Mouse (Mus musculus) ES-E14 (cell line): Measurements from ENCODE around the gene Sik3. TPM values are rescaled to one million over a fixed set of nuclear protein-coding genes. Genes with fewer than 3 reads are reported as not detected.

Source experiments
- DNase-seq: peaks from one replicate; pipeline ENCODE4 v3.0.0-alpha.2; 2013; ENCODE audit warnings: low read depth, low spot score
- H3K27ac ChIP-seq: 2 replicates; pipeline ENCODE4 v1.5.1; 2012; ENCODE audit warnings: low read depth, mild to moderate bottlenecking, low read length, moderate library complexity, mixed read lengths; ENCODE audit not compliant: poor library complexity, insufficient read depth, severe bottlenecking
- H3K36me3 ChIP-seq: 2 replicates; pipeline ENCODE4 v1.6.1; 2012; ENCODE audit warnings: mild to moderate bottlenecking, low read length, moderate library complexity, mixed read lengths; ENCODE audit not compliant: control insufficient read depth, poor library complexity, insufficient read depth, severe bottlenecking
- H3K4me1 ChIP-seq, 2 experiments: fragments of 150-350 bp in 1 of 2; sonication (generic) in 1 of 2; 2 replicates each; pipeline ENCODE4 v1.6.1; 2012; ENCODE audit warnings: low read length in 2 of 2, mild to moderate bottlenecking in 1 of 2, mixed read lengths in 1 of 2; ENCODE audit not compliant: control insufficient read depth in 2 of 2, insufficient read depth in 2 of 2, poor library complexity in 1 of 2
- H3K4me3 ChIP-seq, 2 experiments: fragments of 150-350 bp in 1 of 2; sonication (generic) in 1 of 2; 2 replicates each; pipeline ENCODE4 v1.5.1; 2012; ENCODE audit warnings: low read length in 2 of 2, low read depth in 1 of 2, mild to moderate bottlenecking in 1 of 2, mixed read lengths in 1 of 2; ENCODE audit not compliant: insufficient read depth in 1 of 2, poor library complexity in 1 of 2, severe bottlenecking in 1 of 2
- H3K9ac ChIP-seq: 2 replicates; pipeline ENCODE4 v1.6.1; 2012; ENCODE audit warnings: low read depth, mild to moderate bottlenecking, low read length, mixed read lengths; ENCODE audit not compliant: poor library complexity, insufficient read depth, severe bottlenecking
- H3K9me3 ChIP-seq: fragments of 150-350 bp; sonication (generic); 2 replicates; pipeline ENCODE4 v1.6.1; 2012; ENCODE audit warnings: low read depth, mild to moderate bottlenecking, low read length; ENCODE audit not compliant: control insufficient read depth, insufficient read depth
- CHD2 ChIP-seq: IDR thresholded peaks from 2 replicates; pipeline ENCODE4 v1.6.1; 2014; ENCODE audit warnings: mild to moderate bottlenecking, low read depth, low read length, inconsistent platforms
- HCFC1 ChIP-seq: IDR thresholded peaks from 2 replicates; pipeline ENCODE4 v1.6.1; 2012; ENCODE audit warnings: low read length, inconsistent platforms, borderline replicate concordance; ENCODE audit not compliant: insufficient read depth
- MAFK ChIP-seq: IDR thresholded peaks from 2 replicates; pipeline ENCODE4 v1.6.1; 2014; ENCODE audit warnings: mild to moderate bottlenecking, low read depth, low read length, inconsistent platforms; ENCODE audit not compliant: insufficient read depth
- ZC3H11A ChIP-seq: IDR thresholded peaks from 2 replicates; pipeline ENCODE4 v1.6.1; 2012; ENCODE audit warnings: low read depth, mild to moderate bottlenecking, inconsistent platforms, low read length, borderline replicate concordance
- ZNF384 ChIP-seq: IDR thresholded peaks from 2 replicates; pipeline ENCODE4 v1.6.1; 2012; ENCODE audit warnings: low read depth, low read length, inconsistent platforms
- in situ Hi-C, 2 experiments: fragments of 600-800 bp; cut with MboI; formaldehyde crosslinking; loops; one replicate each; pipeline ENCODE4 v1.15.1; 2025; ENCODE audit warnings: low sequenced_read_pairs in 2 of 2, inconsistent platforms in 1 of 2; ENCODE audit not compliant: unreplicated experiment in 2 of 2
- total RNA-seq: library from RNA; depleted of rRNA; stranded (reverse); fragments of 300-350 nt; gene quantifications from 2 replicates; pipeline ENCODE4 v1.2.3, GENCODE M21; 2012

The Sik3 gene
- total RNA-seq, 1 experiment = 18.9 TPM

- in situ Hi-C loops = no loop called here
- H3K9me3 ChIP-seq = no peaks in the 10 kb centered on the region
- TF ChIP-seq CHD2 = no peak
- TF ChIP-seq ZC3H11A = no peak
- no peak for TF ChIP-seq HCFC1
- no peak for TF ChIP-seq ZNF384
- no peak for TF ChIP-seq MAFK
- DNase-seq = no peak
- peaks cover 4% of the 10 kb centered on the region in 2 experiments; a peak in 1 of 4 replicates for H3K4me1 ChIP-seq
- no peak overlapping the region for H3K4me3 ChIP-seq
- no peaks in the 10 kb centered on the region for H3K36me3 ChIP-seq
- no peak overlapping the region for H3K27ac ChIP-seq
- no peak overlapping the region for H3K9ac ChIP-seq
Measured at GRCm38 (mm10) chr9:46168802-46169201, 156.2 kb downstream of the Sik3 start.

- no peak for TF ChIP-seq CHD2
- TF ChIP-seq MAFK = no peak
- no peak for TF ChIP-seq ZNF384
- no peak for TF ChIP-seq HCFC1
- TF ChIP-seq ZC3H11A = no peak
- Histone ChIP-seq H3K4me1 (peaks cover 4 to 7% of the 10 kb centered on the region in 2 experiments; a peak in 3 of 4 replicates), H3K36me3 (no peaks in the 10 kb centered on the region), H3K9me3 (no peaks in the 10 kb centered on the region), H3K27ac (no peak overlapping the region), H3K9ac (no peak overlapping the region), H3K4me3 (no peak overlapping the region)
- in situ Hi-C loops = no loop called here
- no peak for DNase-seq
Measured at GRCm38 (mm10) chr9:46172251-46172650, 159.6 kb downstream of the Sik3 start.

- H3K9me3 ChIP-seq = no peaks in the 10 kb centered on the region
- H3K27ac ChIP-seq = no peak overlapping the region
- no peak for DNase-seq
- H3K9ac ChIP-seq = no peak overlapping the region
- no peak for TF ChIP-seq MAFK
- no peak for TF ChIP-seq ZNF384
- TF ChIP-seq ZC3H11A = no peak
- no peak for TF ChIP-seq CHD2
- no peak for TF ChIP-seq HCFC1
- no peak overlapping the region for H3K4me3 ChIP-seq
- peaks cover 4 to 7% of the 10 kb centered on the region in 2 experiments; a peak in 3 of 4 replicates for H3K4me1 ChIP-seq
- in situ Hi-C loops = no loop called here
- no peaks in the 10 kb centered on the region for H3K36me3 ChIP-seq
Measured at GRCm38 (mm10) chr9:46172953-46173352, 160.3 kb downstream of the Sik3 start.

- Histone ChIP-seq H3K27ac (no peak overlapping the region), H3K36me3 (no peaks in the 10 kb centered on the region; the same call in 1 of the 2 replicates), H3K9ac (no peak overlapping the region), H3K4me3 (no peak overlapping the region), H3K9me3 (no peaks in the 10 kb centered on the region), H3K4me1 (peaks cover 4 to 7% of the 10 kb centered on the region in 2 experiments; a peak in 3 of 4 replicates)
- TF ChIP-seq HCFC1 (no peak), MAFK (no peak), ZC3H11A (no peak), CHD2 (no peak), ZNF384 (no peak)
- DNase-seq = no peak
- in situ Hi-C loops = no loop called here
Measured at GRCm38 (mm10) chr9:46173919-46174318, 161.3 kb downstream of the Sik3 start.

- Histone ChIP-seq H3K36me3 (no peaks in the 10 kb centered on the region; the same call in 1 of the 2 replicates), H3K4me3 (no peak overlapping the region), H3K4me1 (peaks cover 3 to 5% of the 10 kb centered on the region in 2 experiments; a peak in 3 of 4 replicates), H3K9me3 (no peaks in the 10 kb centered on the region), H3K27ac (no peak overlapping the region), H3K9ac (no peak overlapping the region)
- no peak for TF ChIP-seq CHD2
- no peak for TF ChIP-seq MAFK
- no peak for TF ChIP-seq HCFC1
- TF ChIP-seq ZC3H11A = no peak
- TF ChIP-seq ZNF384 = no peak
- in situ Hi-C loops = no loop called here
- DNase-seq = no peak
Measured at GRCm38 (mm10) chr9:46174770-46175294, 162.2 kb downstream of the Sik3 start.
